Mouse (Mus musculus): ENCODE measurements around the gene Sult2a7. TPM values are rescaled to one million over a fixed set of nuclear protein-coding genes. Genes with fewer than 3 reads are reported as not detected.

Gene Sult2a7
- not detected in 2 replicates for polyA plus RNA-seq (2012; rRNA removed; ENCODE audit: low replicate concordance)

GRCm38 (mm10) chr7:14494130-14494529 is at the start of gene Sult2a7:
Gene Sult2a7, minus strand, starts transcription at chr7:14494230.

DNA sequence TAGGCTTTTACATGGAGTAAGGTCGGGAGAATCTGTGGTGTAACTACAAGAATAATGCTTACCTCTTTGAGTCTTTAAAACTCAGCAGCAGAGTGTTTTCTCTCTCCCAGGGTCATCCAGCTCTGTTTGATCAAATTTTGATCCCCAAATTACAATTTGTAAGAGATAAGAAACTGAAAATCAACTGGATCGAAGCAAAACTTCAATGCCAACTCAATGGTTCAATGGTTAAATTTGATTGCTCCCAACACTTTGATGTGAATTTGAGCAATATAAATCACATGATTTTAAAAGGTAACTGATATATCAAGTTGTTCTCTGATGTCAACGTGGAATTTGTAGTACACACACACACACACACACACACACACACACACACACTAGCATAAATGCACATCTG is 47.5 kb downstream of the Sult2a7 start, which contains the start of gene Sult2a8:
TSS of gene Sult2a8 (minus strand) at position 236 of the 400 bp plus-strand sequence.

Other genes with a start within 250 kb of the Sult2a7 start
- not detected in 2 replicates for gene Sult2a6, start 239.4 kb downstream of the Sult2a7 start, polyA plus RNA-seq (2012; rRNA removed; ENCODE audit: low replicate concordance)
- gene Obox8, start 160.7 kb downstream of the Sult2a7 start, polyA plus RNA-seq (2012; rRNA removed; ENCODE audit: low replicate concordance): not detected in 2 replicates
- not detected in 2 replicates for gene Sult2a8, start 47.5 kb downstream of the Sult2a7 start, polyA plus RNA-seq (2012; rRNA removed; ENCODE audit: low replicate concordance)
- 0.03 and 0.33 TPM in 2 replicates for gene Vmn1r90, start 69.3 kb upstream of the Sult2a7 start, polyA plus RNA-seq (2012; rRNA removed; ENCODE audit: low replicate concordance)
- gene Obox7, start 165.3 kb upstream of the Sult2a7 start, polyA plus RNA-seq (2012; rRNA removed; ENCODE audit: low replicate concordance): not detected in 2 replicates

All from subcutaneous adipose tissue, adult 2 months (tissue).